Mouse (Mus musculus) erythroblast, embryonic 14.5 days (primary cell): ENCODE results near the gene Cib2. TPM values are rescaled to one million over a fixed set of nuclear protein-coding genes. Genes with fewer than 3 reads are reported as not detected.
A peak's percentile ranks its signal among the peaks of the same experiment; 100 is the strongest.
"Not testable (repeated sequence)": the region's sequence is repeated elsewhere in the genome, so short reads cannot be mapped to it uniquely, and the experiment has no call there.

ENCODE experiments used
- H3K27me3 ChIP-seq: 2 replicates; pipeline ENCODE4 v1.6.1; 2012; ENCODE audit warnings: inconsistent platforms; ENCODE audit not compliant: control insufficient read depth
- H3K36me3 ChIP-seq: 2 replicates; pipeline ENCODE4 v1.6.1; 2012; ENCODE audit warnings: mild to moderate bottlenecking, inconsistent platforms; ENCODE audit not compliant: control insufficient read depth
- H3K4me1 ChIP-seq: 2 replicates; pipeline ENCODE4 v1.6.1; 2012; ENCODE audit warnings: inconsistent platforms; ENCODE audit not compliant: control insufficient read depth
- H3K4me3 ChIP-seq: replicated peaks from 2 replicates; pipeline ENCODE3; 2012; ENCODE audit warnings: moderate library complexity, mild to moderate bottlenecking, inconsistent platforms
- H3K9me3 ChIP-seq: 2 replicates; pipeline ENCODE4 v1.6.1; 2012; ENCODE audit warnings: low read length, inconsistent platforms, mixed read lengths; ENCODE audit not compliant: control insufficient read depth
- GATA1 ChIP-seq: IDR thresholded peaks from 2 replicates; pipeline ENCODE4 v1.6.1; 2012; ENCODE audit warnings: low read length, inconsistent platforms, mixed read lengths
- TAL1 ChIP-seq: IDR thresholded peaks from 3 replicates; pipeline ENCODE4 v1.6.1; 2012; ENCODE audit warnings: low read length, inconsistent platforms, mixed read lengths
- polyA plus RNA-seq: library from polyadenylated mRNA; stranded (reverse); fragments of >175 nt; gene quantifications from 2 replicates; pipeline ENCODE4 v1.2.3, GENCODE M21; 2012

The Cib2 gene
- polyA plus RNA-seq = 0.04 and 0.08 TPM in 2 replicates

- no peaks in the 10 kb centered on the region for H3K36me3 ChIP-seq
- peaks cover 15% of the 10 kb centered on the region for H3K27me3 ChIP-seq
- peak within 1 kb of the TSS; percentile 61 for H3K4me3 ChIP-seq
- TF ChIP-seq GATA1 (no peak), TAL1 (no peak)
- no peaks in the 10 kb centered on the region for H3K9me3 ChIP-seq
- H3K4me1 ChIP-seq = peaks cover 18% of the 10 kb centered on the region
Observed at GRCm38 (mm10) chr9:54559771-54560471, at the start of gene Cib2. Gene Cib2 (minus strand): TSS chr9:54560218.

- TF ChIP-seq TAL1 = no peak
- TF ChIP-seq GATA1 = no peak
- H3K36me3 ChIP-seq = peaks cover 48% of the 10 kb centered on the region
- no peaks in the 10 kb centered on the region for H3K4me1 ChIP-seq
- H3K4me3 ChIP-seq = no peak overlapping the region
- no peaks in the 10 kb centered on the region for H3K9me3 ChIP-seq
- no peaks in the 10 kb centered on the region for H3K27me3 ChIP-seq
Observed at GRCm38 (mm10) chr9:54604886-54605285, 44.9 kb upstream of the Cib2 start.

- Histone ChIP-seq H3K4me1 (no peaks in the 10 kb centered on the region), H3K36me3 (peaks cover 55% of the 10 kb centered on the region), H3K9me3 (no peaks in the 10 kb centered on the region), H3K4me3 (no peak overlapping the region), H3K27me3 (no peaks in the 10 kb centered on the region)
- no peak for TF ChIP-seq TAL1
- no peak for TF ChIP-seq GATA1
Observed at GRCm38 (mm10) chr9:54604131-54604654, 44.2 kb upstream of the Cib2 start.

- no peaks in the 10 kb centered on the region for H3K9me3 ChIP-seq
- no peaks in the 10 kb centered on the region for H3K27me3 ChIP-seq
- H3K4me1 ChIP-seq = no peaks in the 10 kb centered on the region
- H3K4me3 ChIP-seq = no peak overlapping the region
- TF ChIP-seq GATA1 (no peak), TAL1 (no peak)
- H3K36me3 ChIP-seq = peaks cover 68% of the 10 kb centered on the region
Observed at GRCm38 (mm10) chr9:54602916-54603315, 42.9 kb upstream of the Cib2 start.

GRCm38 (mm10) chr9:54602386-54602785, 42.4 kb upstream of the Cib2 start:
- Histone ChIP-seq H3K9me3 (no peaks in the 10 kb centered on the region), H3K4me1 (no peaks in the 10 kb centered on the region), H3K27me3 (no peaks in the 10 kb centered on the region), H3K36me3 (peaks cover 73% of the 10 kb centered on the region), H3K4me3 (no peak overlapping the region)
- TF ChIP-seq GATA1 = no peak
- no peak for TF ChIP-seq TAL1

- Histone ChIP-seq H3K27me3 (no peaks in the 10 kb centered on the region), H3K9me3 (no peaks in the 10 kb centered on the region), H3K36me3 (peaks cover 92% of the 10 kb centered on the region), H3K4me3 (no peak overlapping the region), H3K4me1 (no peaks in the 10 kb centered on the region)
- TF ChIP-seq TAL1 (no peak), GATA1 (no peak)
Observed at GRCm38 (mm10) chr9:54596752-54597465, 36.9 kb upstream of the Cib2 start.

GRCm38 (mm10) chr9:54593652-54594051, 33.6 kb upstream of the Cib2 start:
- not testable (repeated sequence) for H3K4me3 ChIP-seq, H3K9me3 ChIP-seq, H3K27me3 ChIP-seq, H3K4me1 ChIP-seq
- H3K36me3 ChIP-seq = peaks cover 79% of the 10 kb centered on the region

GRCm38 (mm10) chr9:54587863-54588262, 27.8 kb upstream of the Cib2 start:
- Histone ChIP-seq H3K4me3 (peak overlapping the region; percentile 97), H3K4me1 (peaks cover 42% of the 10 kb centered on the region), H3K27me3 (no peaks in the 10 kb centered on the region), H3K9me3 (no peaks in the 10 kb centered on the region), H3K36me3 (peaks cover 26% of the 10 kb centered on the region)
- TF ChIP-seq TAL1 (no peak), GATA1 (no peak)

- no peaks in the 10 kb centered on the region for H3K27me3 ChIP-seq
- H3K4me1 ChIP-seq = peaks cover 42% of the 10 kb centered on the region
- TF ChIP-seq GATA1 (no peak), TAL1 (no peak)
- H3K36me3 ChIP-seq = peaks cover 15% of the 10 kb centered on the region
- peak within 1 kb of the TSS; percentile 97 for H3K4me3 ChIP-seq
- no peaks in the 10 kb centered on the region for H3K9me3 ChIP-seq
Observed at GRCm38 (mm10) chr9:54586199-54587061, 26.4 kb upstream of the Cib2 start, which contains the start of gene Idh3a. Gene Idh3a (plus strand): TSS chr9:54586334.
